Mouse (Mus musculus) lung, adult 18-20 months (tissue): ENCODE data around the gene Vps51.

Experiments used
- DNase-seq, 2 experiments: peaks; one replicate each; pipeline ENCODE4 v3.0.0; 2022; ENCODE audit warnings: mixed read lengths in 2 of 2

Gene Vps51

DNA sequence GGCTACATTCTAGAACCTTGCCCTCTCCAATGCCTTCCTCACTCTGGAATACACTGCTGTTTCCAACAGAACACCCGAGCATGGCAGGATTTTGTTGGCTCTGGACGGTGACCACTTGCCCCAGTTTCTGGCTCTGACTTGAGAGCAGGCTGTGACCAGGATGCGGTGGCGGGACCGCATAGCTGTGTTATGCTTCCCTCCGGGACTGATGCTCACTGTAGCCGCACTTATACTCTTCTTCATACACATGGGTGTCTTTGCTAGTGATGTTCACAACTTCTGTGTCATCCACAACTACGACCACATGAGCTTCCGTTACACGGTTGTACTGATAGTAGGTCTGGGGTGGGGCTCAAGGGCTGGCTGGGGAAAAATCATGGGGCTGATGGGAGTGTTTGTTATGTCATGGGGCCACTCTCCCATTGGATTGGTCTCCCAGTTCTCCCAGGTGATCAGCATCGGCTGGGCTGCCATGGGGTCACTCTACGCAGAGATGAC, 3.0 kb upstream of the Vps51 start, which contains the start of gene Tmem262:
Tmem262 (plus strand) TSS at position 51 of the 498 bp plus-strand sequence.
- DNase-seq = no peak

DNA sequence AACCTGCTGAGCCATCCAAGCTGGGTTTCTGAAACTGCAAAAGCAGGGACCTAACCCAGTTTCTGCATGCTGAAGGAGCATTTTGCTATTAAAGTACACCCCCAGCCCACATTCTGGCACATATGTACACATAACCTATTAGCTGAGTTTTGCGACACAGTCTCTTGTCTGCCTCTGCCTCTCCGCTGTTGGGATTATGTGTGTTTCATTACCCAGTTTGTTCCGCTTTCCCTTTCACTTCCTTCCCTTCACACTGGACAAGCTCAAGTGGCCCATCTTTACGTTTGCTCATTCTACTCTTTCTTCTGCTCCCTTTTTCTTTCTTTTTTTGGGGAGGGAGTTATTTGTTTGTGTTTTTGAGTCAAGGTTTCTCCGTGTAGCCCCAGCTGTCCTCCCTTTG, 3.1 kb downstream of the Vps51 start:
- DNase-seq = no peak

DNA sequence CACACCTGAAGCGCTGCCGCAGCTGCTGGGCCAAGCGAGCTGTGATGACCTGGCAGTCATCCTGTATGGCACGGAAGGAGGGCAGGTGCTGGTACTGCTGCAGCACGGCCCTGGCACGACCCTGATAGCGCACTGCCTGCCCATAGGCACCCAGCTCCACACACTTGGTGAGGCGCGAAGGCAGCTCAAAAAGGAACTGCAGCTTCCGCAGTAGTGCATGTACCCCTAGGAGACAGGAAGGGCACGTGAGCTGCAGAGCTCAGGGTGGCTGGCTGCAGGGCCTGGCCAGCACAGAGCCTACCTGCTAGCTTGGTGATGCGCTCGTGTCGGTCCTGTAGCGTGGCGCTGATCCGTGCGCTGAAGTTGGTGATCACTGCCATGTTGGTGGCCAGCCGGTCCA, 5.8 kb downstream of the Vps51 start:
- DNase-seq = no peak

DNA sequence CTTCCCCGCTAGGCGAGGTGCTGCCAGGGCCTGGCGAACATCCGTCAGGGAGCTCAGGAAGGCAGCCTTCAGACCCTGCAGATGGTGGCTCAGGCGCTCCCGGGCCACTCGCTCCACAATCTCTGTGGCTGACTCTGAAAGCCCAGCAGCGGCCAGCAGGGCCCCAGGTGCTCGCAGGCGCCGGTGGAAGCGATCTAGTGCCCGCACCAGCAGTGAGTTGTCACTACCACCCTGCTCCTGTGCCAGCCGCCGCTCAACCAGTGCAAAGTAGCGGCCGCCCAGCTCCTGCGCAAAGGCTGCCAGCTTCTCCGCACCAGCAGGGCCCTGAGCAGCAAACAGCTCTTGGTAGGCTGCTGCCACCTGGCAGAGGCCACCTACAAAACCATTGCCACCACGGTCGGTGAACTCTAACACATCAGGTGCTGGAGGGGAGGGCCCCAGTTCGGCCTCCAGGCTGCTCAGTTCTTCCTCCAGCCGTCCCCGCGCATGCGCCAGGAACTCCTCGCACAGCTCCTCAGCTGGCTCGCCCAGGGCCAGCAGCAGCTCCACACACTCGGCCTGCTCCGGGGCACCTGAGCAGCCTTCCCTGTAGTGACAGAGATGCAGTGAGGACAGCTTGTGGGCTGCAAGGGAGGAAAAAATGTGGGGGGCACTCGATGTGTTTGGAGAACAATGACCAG, 6.3 kb downstream of the Vps51 start:
- no peak for DNase-seq

DNA sequence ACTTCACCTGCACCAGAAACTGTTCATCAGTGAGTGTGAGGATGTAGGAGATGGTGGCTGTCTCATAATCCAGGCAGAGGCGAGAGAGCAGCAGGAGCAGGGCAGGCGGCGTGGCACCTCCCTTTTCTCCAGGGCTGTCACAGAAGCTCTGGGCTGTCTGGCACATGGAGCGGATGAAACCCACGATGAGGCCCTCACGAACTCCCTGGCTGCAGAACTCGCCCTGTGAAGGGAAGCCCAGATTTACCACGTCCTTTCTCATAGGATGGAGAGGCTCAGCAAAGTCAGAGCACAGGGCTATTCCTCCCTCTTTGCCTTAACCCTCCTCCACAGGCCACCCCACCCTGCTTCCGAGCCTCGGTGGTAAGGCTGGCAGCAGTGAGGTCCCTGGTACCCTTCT, 7.2 kb downstream of the Vps51 start:
- no peak for DNase-seq

GRCm38 (mm10) chr19:6068951-6069350, 8.1 kb downstream of the Vps51 start:
- DNase-seq = no peak

DNA sequence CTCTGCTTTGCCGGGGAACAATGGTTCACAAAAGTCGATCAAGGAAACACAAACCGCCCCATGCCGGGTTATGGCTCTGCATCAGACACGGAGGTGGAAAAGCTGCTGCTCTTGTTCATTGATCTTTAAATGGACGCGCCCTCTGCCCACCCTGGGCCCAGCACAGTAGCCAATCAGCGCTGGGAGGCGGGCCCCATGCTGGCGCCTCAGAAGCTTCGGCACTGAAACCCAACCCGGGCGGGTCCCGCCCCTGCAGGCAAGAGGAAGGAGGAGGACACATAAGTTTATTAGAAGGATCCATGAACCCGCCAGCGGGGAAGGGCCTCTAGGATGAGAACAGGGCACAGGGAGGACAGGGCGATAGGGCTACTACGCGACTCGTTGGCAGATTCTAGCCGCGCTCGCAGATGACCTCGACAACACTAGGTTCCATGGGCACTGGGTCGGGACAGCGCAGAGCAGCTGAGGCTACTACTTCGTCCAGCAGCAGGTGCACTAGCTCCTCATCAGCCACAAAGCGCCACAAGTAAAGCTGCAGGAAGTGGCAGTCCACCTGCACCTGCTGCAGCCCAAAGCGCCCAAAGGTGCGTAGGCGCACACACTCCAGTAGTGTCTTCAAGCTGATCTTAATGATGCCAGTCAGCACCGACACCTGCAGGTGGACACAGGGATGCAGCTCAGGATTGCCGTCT, 9.2 kb downstream of the Vps51 start, which contains the start of gene Tm7sf2:
Tm7sf2 (minus strand) TSS at position 650 of the 692 bp plus-strand sequence.
- peak; percentile 93 to 95 for DNase-seq

- peak; percentile 76 to 84 for DNase-seq
These were observed 9.9 kb downstream of the Vps51 start for GRCm38 (mm10) chr19:6067011-6067723.

DNA sequence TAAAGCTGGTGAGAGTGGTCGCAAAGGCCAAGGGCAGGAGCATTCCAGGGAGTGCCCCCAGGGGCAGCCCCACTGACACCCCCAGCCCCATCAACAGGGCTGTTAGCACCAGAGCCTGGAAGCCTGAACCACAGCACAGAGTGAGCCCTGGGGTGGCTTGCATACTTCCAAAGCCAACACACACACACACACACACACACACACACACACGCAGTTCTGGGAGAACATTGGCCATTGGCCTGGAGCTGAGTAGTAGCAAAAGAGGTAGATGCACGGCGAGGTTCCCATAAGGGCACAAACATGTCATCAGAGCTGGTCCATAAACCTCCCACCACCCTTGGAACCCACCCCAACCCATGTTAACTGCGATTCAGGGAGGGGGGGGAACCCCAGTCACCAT, 10.5 kb downstream of the Vps51 start:
- DNase-seq = no peak

- DNase-seq = no peak
These were observed 13.9 kb downstream of the Vps51 start for GRCm38 (mm10) chr19:6063081-6063480.

- DNase-seq = no peak
These were observed 14.6 kb downstream of the Vps51 start for GRCm38 (mm10) chr19:6062418-6062817.

DNA sequence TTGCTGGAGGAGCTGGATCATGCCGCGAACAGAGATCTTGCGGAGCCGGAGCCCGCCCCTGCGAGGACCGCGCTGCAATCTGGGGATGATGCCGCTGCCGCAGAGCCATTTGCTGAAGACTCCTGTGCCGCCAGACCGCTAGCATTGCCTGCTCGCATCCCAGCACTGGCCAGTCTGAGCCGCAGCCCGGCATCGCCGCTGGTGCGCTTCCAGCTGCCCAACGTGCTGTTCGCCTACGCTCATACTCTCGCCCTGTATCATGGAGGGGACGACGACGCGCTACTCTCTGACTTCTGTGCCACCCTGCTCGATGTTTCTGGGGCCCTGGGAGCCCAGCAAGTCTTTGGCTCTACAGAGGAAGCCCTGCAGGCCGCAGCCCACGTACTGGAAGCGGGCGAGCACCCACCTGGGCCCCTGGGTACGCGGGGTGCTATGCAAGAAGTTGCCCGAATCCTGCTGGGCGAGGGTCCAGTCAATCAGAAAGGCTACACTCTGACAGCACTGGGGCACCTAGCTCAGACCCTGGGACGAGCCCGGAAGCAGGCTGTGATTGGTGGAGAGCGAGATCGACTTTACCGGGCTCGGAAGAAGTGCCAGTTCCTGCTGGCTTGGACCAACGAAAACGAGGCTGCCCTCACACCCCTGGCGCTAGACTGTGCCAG, 15.3 kb downstream of the Vps51 start:
- DNase-seq = peak; percentile 36 to 42

DNA sequence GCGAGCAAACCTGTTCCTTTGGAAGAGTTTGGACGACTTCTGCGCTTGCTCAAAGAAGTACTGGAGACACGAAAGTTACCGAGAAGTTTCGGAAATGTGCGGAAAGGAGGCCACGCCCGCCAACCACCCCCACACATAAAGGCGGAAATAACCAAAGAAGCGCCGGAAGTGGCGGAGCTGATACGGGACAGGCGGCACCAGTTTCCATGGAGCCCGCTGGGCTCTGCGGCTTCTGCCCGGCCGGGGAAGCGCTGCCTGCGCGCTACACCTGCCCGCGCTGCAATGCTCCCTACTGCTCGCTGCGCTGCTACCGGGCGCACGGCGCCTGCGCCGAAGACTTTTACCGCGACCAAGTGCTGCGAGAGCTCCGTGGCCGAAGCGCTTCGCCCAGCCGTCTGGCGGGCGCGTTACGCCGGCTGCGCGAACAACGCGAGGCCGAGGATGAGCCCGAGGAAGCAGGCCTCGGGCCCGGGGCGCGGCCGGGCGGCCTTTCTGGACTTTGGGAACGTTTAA, 16.0 kb downstream of the Vps51 start, which contains the start of gene Znhit2:
Znhit2 (plus strand) TSS at position 172 of the 513 bp plus-strand sequence.
- DNase-seq = peak; percentile 96 to 97

- no peak for DNase-seq
These were observed 18.1 kb downstream of the Vps51 start for GRCm38 (mm10) chr19:6058966-6059365.

- DNase-seq = no peak
These were observed 18.5 kb downstream of the Vps51 start for GRCm38 (mm10) chr19:6058513-6058912.

DNA sequence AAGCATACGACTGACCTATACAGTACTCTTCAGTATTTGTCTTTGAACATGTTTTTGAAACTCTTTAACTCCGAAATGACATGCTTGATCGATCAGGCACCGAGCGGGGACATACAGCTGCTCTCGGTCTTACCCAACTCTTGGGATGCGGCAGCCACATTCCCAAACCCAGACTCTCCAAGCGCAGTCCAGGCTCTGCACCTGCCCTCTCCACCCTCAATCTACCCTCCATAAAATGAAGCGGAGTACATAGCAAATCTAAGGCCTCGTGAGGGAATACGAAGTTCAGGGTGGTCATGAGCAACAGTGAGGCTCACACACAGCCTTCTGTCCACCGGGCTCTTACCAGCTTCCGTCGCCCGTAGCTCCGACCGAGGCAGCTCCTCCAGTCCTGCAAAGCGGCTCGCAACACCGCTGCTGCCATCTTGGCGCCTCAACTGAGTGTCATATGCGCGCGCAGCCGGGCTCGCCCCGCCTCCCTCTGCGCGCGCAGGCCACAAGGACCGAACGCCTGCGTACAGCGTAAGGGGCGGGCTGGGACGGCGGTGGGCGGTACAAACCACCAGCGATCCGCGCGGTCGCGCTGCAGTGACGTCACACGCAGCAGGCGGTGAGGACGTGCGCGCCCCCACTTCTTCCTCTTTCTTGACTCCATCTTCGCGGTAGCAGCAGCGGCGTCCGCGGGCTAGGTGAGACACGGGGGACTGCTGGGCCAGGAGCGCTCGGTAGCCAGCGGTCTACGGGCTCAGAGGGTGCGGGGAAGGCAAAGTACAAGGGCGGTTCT, 19.5 kb downstream of the Vps51 start, which contains the start of the genes Mrpl49 and Fau:
Mrpl49 (minus strand) TSS at position 473 of the 784 bp plus-strand sequence.
Fau (plus strand) TSS at position 532 of the 784 bp plus-strand sequence.
- peak; percentile 98 to 99 for DNase-seq

- DNase-seq = no peak
These were observed 20.3 kb downstream of the Vps51 start for GRCm38 (mm10) chr19:6056696-6057095.

DNA sequence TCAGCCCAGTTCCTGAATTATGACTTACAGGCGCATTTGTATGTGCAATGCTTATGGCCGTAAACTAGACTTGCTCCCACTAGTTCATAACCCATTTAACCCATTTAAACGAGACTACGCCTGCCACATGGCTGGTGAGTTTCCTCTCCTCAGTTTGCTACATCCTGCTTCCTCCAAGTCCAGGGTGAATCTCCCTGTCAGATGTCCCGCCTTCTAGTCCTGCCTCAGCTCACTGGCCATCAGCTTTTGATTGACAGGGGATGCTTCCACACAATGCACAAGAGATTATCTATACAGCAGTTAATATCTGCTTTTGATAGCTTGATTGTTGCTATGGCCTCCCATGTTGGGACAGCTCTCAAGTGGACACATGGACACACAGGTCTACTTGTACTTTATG, 22.7 kb downstream of the Vps51 start:
- DNase-seq = no peak

- DNase-seq = no peak
These were observed 24.5 kb downstream of the Vps51 start for GRCm38 (mm10) chr19:6052516-6052915.

DNA sequence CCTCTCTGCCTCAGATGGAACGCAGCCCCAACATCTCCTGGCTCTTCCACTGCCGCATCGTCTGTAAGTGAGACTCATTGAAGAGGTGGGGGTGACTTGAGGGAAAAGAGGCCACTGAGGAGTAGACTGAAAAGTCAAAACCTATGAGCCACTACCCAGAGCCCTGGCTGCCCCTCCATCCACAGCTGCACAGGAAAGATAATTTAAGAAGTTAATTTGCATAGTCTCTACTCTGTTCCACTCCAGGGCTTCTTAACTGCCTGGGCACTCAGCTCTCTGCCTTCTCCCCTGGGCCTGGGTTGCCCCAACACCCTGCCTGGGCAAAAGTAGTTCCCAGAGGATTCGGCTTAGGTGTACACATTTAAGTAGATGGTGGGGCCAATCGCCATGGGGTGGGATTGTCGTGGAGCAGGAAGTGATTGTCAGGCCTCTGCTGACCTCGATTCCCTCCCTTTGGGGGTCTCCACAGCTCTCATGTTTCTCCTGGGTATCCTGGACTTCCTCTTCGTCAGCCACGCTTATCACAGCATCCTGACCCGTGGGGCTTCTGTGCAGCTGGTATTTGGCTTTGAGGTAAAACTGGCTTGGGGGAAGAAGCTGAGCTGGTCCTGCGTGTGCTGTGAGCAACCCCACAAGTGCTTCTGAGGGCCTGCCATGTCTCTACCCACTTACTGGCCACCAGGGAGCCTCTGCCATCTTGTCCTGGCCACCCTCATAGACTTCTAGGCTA, 28.2 kb downstream of the Vps51 start:
- DNase-seq = no peak

- no peak for DNase-seq
These were observed 29.2 kb downstream of the Vps51 start for GRCm38 (mm10) chr19:6047899-6048166.
